Mouse (Mus musculus): ENCODE results near the gene 0610010K14Rik.

GRCm38 (mm10) chr11:70229260-70230010 lies 8.3 kb downstream of the 0610010K14Rik start, which contains the start of gene Bcl6b:
- TF ChIP-seq CTCF (IDR thresholded peaks at IDR 0.05; ENCODE audit: low read depth), result no peak
- no peak for TF ChIP-seq EP300 (IDR thresholded peaks at IDR 0.05; ENCODE audit: low read depth)
